Mouse (Mus musculus): ENCODE measurements at regions not wholly inside any gene's neighbourhood (a gene's known extent, or its start where the extent isn't known, plus 50 kb on each side); places are given as distances from the start of the nearest gene placed in this dataset.

- no peak for DNase-seq
These were observed 133.8 kb upstream of the Csf3r start for GRCm38 (mm10) chr4:125890510-125890909.

DNA sequence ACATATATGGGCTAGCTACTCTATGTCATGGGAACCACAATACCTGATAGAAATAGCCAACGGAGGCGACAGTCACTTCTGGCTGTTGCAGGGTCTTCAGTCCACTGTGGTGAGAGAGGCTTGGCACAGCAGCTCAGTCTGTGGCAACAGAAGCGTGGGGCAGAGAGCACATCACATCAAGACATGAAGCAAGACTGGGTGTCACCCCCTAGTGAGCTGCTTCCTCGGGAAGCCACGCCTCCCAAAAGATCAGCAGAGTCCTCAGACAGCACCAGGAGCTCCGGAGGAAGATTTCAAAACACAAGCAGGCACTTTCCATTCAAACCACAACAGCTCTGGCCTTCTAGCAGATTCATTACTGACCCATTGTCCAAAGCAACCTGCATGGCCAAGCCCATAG is 131.2 kb upstream of the Csf3r start:
- no peak for DNase-seq

- DNase-seq = no peak
These were observed 126.6 kb upstream of the Csf3r start for GRCm38 (mm10) chr4:125897707-125898106.

GRCm38 (mm10) chr4:125898631-125899348 is 125.6 kb upstream of the Csf3r start:
- no peak for DNase-seq

DNA sequence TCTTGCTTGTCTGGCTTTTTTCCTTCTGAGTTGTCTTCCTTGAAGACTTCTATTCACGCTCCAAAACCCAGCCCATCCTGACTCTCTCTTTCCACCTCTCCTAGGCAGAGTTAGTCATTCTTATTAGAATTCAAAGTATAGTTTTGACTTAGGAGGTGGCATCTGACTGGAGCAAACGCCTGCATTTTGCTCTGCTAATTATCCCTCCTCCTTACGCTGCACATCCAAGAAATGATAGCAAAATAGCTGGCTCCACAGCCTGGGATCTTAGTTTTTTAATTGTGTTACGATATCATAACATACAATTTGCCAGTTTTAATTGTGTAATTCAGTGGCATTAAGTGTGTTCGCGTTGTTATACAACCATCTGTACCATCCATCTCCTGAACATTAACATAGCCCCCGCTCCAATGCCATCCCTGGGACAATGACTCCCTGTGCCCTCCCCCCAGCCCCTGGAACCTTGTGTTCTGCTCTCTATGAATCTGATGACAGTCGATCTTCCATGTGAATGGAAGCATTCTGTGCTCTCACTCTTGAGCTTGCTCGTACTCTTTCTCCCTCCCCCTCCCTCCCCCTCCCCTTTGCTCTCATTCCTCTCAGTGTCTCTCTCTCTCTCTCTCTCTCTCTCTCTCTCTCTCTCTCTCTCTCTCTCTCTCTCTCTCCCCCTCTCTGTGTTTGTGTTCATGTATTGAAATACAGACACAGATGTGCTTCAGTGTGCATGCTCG is 122.6 kb upstream of the Csf3r start:
- DNase-seq = no peak

- DNase-seq = no peak
These were observed 118.1 kb upstream of the Csf3r start for GRCm38 (mm10) chr4:125906296-125906695.

DNA sequence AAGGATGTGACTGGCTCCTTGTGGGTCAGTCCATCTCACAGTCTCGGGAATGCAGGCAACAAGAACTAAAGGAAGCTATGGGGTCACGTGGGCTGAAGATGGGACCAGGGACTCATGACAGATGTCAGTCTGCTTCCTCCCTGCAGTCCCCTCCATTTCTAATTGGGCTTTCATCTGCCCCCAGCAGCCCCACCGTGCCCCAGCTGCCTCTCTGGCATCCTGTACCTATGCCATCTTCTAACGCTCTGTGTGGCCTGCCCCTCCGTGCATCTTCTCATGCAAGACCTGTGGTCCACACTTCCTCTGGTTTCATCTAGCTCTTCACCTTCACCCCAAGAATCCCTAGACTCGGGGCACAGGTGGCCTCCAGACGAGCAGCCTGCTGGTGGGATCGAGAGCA is 115.4 kb upstream of the Csf3r start:
- DNase-seq = no peak

- DNase-seq = no peak
These were observed 112.6 kb upstream of the Csf3r start for GRCm38 (mm10) chr4:125911541-125912270.

- peak; percentile 35 to 65 for DNase-seq
These were observed 111.8 kb upstream of the Csf3r start for GRCm38 (mm10) chr4:125912444-125913049.

DNA sequence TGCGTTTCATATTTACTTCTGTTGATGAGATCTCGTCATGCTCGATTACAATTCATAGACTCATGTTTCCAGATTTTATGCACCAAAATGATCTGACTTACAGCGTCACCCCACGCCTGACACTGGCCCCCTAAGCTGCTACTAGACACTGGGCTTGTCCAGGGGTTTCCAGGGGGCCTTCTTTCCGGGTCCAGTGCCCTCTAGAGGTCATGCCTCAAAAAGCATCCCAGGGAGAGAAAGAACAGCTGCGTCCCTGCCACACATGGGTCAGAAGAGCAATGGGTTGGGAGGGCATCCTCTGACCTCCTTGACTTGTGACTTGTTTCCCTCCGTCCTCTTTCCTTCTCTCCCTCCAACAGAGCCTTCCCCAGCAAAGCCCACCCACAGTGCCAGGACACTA is 109.2 kb upstream of the Csf3r start:
- no peak for DNase-seq

DNA sequence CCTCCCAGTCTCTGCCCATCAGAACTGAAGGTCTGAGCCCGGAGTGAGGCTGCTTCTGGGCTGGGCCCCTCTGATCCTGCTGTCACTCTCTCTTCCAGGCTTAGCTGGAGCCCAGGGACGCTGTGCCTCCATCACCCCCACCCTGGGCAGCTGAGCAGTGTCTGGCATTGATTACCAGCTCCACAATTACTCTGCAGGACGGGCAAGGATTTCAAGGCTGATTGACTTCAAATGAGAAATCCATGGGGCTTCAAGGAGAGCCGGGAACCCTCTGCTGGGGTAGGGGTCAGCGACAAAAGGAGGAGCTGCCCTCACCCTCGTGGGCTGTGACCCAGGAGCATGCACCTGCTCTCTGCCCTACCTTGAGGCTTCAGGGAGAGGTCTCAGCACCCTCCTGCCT is 107.1 kb upstream of the Csf3r start:
- no peak for DNase-seq

- DNase-seq = peak; percentile 18 to 61
These were observed 102.6 kb upstream of the Csf3r start for GRCm38 (mm10) chr4:125921550-125922316.

DNA sequence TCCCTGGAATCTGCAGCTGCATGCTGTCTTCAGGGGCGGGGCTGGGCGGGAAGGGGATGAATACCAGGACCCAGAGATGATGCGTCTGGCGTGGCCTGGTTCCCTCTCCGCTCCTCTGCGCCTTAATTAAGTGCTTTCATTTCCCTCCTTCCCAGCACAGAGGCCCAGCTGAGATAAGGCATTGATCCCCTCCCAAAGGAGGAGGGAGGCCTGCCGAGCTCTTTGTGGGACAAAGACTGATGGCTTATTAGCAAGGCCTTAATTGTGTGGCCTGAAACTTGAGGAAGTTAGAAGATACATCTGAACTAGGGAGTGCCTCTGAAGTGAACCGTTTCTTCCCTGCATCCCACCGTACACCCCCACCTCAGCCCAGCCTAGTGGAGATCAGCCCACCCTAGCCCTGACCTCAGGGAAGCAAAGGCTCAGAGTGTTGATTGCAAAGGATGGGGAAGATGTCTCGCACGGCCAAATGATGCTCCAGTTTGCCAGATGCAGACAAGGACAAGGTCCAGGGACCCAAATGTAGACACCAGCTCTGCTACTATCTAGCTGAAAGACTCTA is 102.0 kb upstream of the Csf3r start:
- no peak for DNase-seq

DNA sequence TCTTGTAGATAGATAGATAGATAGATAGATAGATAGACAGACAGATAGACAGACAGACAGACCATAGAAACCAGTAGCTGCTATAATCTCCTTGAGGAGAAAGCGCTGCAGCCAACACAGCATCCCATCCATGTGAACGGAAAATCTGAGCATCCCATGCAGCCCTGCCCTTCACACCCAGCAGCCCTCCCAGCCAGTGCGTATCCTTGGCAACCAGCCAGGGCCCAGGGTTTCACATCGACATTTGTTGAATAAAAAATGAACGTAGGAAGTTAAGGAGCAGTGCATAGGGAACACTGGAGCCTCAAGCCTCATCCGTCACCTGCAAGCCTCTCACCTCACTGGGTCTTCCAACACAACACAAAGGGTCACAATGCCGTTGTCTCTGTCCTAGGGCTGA is 101.1 kb upstream of the Csf3r start:
- peak in 1 of 2 experiments; percentile 13 for DNase-seq

- DNase-seq = no peak
These were observed 96.2 kb upstream of the Csf3r start for GRCm38 (mm10) chr4:125928196-125928595.

DNA sequence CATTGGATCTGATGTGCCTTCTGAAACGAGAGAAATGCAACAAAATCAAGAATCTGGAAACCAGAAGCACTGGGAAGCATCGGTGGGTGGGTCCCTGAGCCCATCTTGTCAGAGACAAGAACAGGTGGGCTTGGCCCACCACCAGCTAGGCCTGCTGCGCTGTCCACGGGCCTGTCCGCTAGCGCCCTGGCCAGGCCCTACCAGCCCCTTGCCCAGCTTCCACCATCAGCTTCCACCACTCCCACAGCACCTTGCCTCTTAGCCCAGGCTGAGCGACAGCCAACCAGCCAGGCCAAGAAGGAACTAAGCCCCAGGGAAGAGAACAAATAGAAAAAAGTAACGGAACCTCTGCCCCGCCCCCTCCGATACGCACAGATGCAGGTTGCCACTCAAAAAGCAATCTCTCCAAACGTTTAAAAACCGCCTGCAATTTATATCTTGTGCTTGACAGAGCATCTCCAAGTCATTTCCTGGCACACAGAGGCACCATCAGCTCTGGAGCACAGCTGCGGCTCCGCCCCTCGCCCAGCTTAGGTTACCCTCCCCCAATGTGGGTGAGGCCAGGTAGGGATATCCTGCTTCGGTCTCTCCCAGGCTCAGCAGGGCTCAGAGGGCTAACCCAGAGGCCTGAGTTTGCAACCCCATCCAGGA is 95.1 kb upstream of the Csf3r start:
- DNase-seq = no peak

DNA sequence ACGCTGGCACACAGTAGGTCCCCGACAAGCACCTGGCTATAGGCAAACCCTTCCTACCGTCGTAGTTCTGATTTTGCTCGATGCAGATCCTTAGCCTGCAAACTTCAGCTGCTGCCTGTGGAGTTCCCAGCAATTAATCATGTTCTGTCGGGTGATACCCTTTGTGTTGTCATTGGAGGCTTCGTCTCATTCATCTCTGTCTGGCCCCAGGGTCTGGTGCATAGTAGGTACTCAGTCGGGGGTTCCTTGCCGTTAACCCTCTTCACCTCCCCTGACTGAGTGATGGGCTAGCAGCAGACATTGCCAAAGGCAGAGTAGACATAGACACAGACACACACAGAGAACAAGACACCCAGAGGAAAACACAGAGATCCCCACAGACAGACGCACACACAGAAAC is 93.6 kb upstream of the Csf3r start:
- no peak for DNase-seq

DNA sequence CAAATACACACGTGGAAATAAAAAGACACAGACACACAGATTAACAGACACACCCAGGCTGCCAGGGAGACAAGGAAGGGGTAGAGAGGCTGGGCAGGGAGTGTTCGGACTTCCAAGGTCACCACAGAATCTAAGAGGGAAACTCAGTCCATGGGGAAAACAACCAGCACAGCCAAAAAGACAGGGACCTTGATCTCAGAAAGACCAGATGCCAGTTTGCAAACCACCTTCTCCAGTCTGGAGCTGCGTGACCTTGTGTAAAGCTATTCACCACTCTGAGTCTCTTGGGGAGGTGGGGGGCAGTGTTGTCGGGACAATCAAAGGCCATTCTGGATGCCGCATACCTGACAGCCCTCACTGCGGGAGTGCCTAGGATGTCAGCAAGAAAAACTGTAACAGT is 93.0 kb upstream of the Csf3r start:
- DNase-seq = no peak

DNA sequence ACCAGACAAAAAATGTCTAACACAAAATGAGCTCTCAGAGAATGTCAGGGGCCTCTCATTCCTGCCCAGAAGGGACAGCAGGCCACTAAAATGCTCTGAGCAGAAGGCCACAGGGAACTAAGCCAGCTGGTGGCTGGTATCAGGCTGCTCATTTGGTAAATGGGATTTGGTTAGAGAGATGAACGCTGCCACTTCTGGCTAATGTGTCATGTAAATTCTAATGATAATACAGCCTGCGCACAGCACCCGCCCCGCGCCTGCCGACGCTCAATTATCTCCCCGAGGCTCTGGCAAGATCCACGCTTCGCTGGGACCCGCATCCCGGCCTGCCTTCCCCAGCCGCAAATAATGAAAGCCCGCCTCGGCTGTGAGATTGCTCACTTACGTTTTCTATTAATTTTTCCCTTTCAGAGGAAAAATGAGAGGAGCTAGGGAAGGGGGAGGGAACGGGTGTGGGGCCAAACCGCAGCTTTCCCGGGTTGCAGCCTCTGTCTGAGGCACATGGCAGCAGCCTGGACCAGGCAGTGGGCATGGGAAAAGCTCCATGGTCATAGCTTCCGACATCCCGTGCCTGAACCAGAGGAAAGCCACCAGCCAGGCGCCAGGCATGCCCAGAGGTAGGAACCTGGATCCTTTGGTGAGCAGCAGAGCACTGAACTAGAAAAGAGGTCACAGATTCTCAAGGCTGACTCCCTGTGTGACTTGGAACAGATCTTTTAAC is 92.2 kb upstream of the Csf3r start:
- DNase-seq = peak in 1 of 2 experiments; percentile 8

DNA sequence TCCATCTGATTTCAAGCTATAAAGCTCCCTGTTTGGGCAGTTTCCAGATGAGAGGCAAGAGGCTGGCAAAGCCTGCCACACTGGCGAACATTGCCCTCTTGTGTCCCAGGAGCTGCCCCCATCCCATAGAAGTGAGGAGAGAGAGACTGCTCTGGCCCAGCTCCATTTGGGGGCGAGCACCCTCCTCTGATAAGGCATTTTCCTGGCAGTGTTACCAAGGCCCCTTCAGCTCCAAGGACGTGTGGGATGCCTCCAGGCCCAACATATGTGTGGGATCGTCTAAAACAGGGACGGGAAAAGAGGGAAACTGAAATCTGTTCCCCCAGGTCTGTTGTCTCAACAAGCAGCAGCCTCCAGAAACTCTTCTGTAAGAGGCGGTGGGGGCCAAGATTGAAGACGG is 88.0 kb upstream of the Csf3r start:
- DNase-seq = no peak

GRCm38 (mm10) chr4:125938186-125938585 is 86.2 kb upstream of the Csf3r start:
- DNase-seq = no peak
